Mouse (Mus musculus) ovary, postnatal 14 days (tissue): Measurements from ENCODE around the gene Pde4dip.
A peak's percentile ranks its signal among the peaks of the same experiment; 100 is the strongest.

Experiments used
- DNase-seq: peaks from one replicate; pipeline ENCODE4 v3.0.0; 2022; ENCODE audit warnings: low spot score

Pde4dip gene

GRCm38 (mm10) chr3:97686372-97687117 is 202.0 kb downstream of the Pde4dip start:
- no peak for DNase-seq

- DNase-seq, result no peak
Measured at GRCm38 (mm10) chr3:97683560-97684195, 204.8 kb downstream of the Pde4dip start.

GRCm38 (mm10) chr3:97682576-97682975 is 205.9 kb downstream of the Pde4dip start:
- DNase-seq, result no peak

GRCm38 (mm10) chr3:97682159-97682502 is 206.4 kb downstream of the Pde4dip start:
- no peak for DNase-seq

- DNase-seq, result peak; percentile 57
Measured at GRCm38 (mm10) chr3:97681321-97682158, 207.0 kb downstream of the Pde4dip start.

GRCm38 (mm10) chr3:97680631-97681320 is 207.7 kb downstream of the Pde4dip start:
- DNase-seq, result peak; percentile 56

GRCm38 (mm10) chr3:97678416-97678815 is 210.1 kb downstream of the Pde4dip start:
- DNase-seq, result no peak

- no peak for DNase-seq
Measured at GRCm38 (mm10) chr3:97676126-97676525, 212.4 kb downstream of the Pde4dip start.

- no peak for DNase-seq
Measured at GRCm38 (mm10) chr3:97674644-97675110, 213.8 kb downstream of the Pde4dip start, which contains the start of gene Gm17651. Gene Gm17651, minus strand, starts transcription at chr3:97674694.

GRCm38 (mm10) chr3:97667093-97667675 is 221.3 kb downstream of the Pde4dip start:
- DNase-seq, result no peak

GRCm38 (mm10) chr3:97666154-97666553 is 222.4 kb downstream of the Pde4dip start:
- no peak for DNase-seq

GRCm38 (mm10) chr3:97665525-97665924 is 223.0 kb downstream of the Pde4dip start:
- DNase-seq, result no peak

- no peak for DNase-seq
Measured at GRCm38 (mm10) chr3:97661206-97661605, 227.3 kb downstream of the Pde4dip start.

- DNase-seq, result no peak
Measured at GRCm38 (mm10) chr3:97659746-97660145, 228.8 kb downstream of the Pde4dip start.

- DNase-seq, result no peak
Measured at GRCm38 (mm10) chr3:97658426-97659193, 229.9 kb downstream of the Pde4dip start.

- peak; percentile 98 for DNase-seq
Measured at GRCm38 (mm10) chr3:97657655-97658411, 230.7 kb downstream of the Pde4dip start, which contains the start of gene Prkab2. Gene Prkab2, plus strand, starts transcription at chr3:97658193.

GRCm38 (mm10) chr3:97654901-97655300 is 233.6 kb downstream of the Pde4dip start:
- no peak for DNase-seq

GRCm38 (mm10) chr3:97653781-97654180 is 234.7 kb downstream of the Pde4dip start:
- no peak for DNase-seq

GRCm38 (mm10) chr3:97651604-97652003 is 236.9 kb downstream of the Pde4dip start:
- no peak for DNase-seq

GRCm38 (mm10) chr3:97649469-97649868 is 239.0 kb downstream of the Pde4dip start:
- no peak for DNase-seq
